Mouse (Mus musculus) hindbrain, embryonic 10.5 days (tissue): ENCODE data around the gene Bpgm. TPM values are rescaled to one million over a fixed set of nuclear protein-coding genes. Genes with fewer than 3 reads are reported as not detected.

ENCODE experiments used
- DNase-seq: peaks from one replicate; pipeline ENCODE4 v3.0.0-alpha.2; 2017; ENCODE audit warnings: low spot score
- H3K27ac ChIP-seq: fragments of 300-500 bp; sonication (generic); 2 replicates; pipeline ENCODE4 v1.5.1; 2016; ENCODE audit warnings: mild to moderate bottlenecking, moderate library complexity
- H3K27me3 ChIP-seq: fragments of 300-500 bp; sonication (generic); 2 replicates; pipeline ENCODE4 v1.6.1; 2016; ENCODE audit warnings: mild to moderate bottlenecking; ENCODE audit not compliant: poor library complexity, insufficient read depth, severe bottlenecking
- H3K36me3 ChIP-seq: fragments of 300-500 bp; sonication (generic); 2 replicates; pipeline ENCODE4 v1.6.1; 2016; ENCODE audit warnings: mild to moderate bottlenecking, moderate library complexity
- H3K4me1 ChIP-seq: fragments of 300-500 bp; sonication (generic); replicated peaks from 2 replicates; pipeline ENCODE4 v1.6.1; 2016; ENCODE audit warnings: mild to moderate bottlenecking
- H3K4me3 ChIP-seq: fragments of 300-500 bp; sonication (generic); 2 replicates; pipeline ENCODE4 v1.5.1; 2016; ENCODE audit warnings: mild to moderate bottlenecking, moderate library complexity
- H3K9me3 ChIP-seq: fragments of 300-500 bp; sonication (generic); 2 replicates; pipeline ENCODE4 v1.6.1; 2016; ENCODE audit warnings: mild to moderate bottlenecking, moderate library complexity
- WGBS: fragments of 180-500 bp; shearing (Covaris S2); methylation state at CpG from one replicate; pipeline ENCODE4 v1.1.7; 2016; 5-methylcytosine and 5-hydroxymethylcytosine counted together
- polyA plus RNA-seq: library from polyadenylated mRNA; unstranded; fragments of >200 nt; fragmentation: Nextera tagmentation; extraction: Ambion mirVana; gene quantifications from 2 replicates; pipeline ENCODE4 v1.2.1, GENCODE M21; 2016

The Bpgm gene
- polyA plus RNA-seq, 1 experiment from 2014 or later, result 72.7 TPM

DNA sequence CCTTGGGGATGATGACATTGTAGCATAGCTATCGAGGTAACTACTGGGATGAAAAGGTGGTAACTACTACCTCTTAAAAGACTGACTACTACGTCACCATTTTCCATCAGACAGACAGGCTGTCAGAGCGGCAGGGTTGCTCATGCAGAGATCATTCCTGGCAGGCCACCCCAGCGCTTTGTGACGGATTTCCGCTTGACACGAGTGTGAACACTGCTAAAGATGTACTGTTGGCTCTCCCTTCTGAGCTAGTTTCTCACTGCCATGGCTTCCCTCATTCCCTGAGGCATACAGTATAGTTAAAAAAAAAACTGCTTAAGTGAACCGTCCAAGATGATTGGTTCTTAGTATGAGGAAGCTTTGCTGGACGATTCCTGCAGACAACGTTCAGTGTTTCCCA lies 69.3 kb downstream of the Bpgm start:
- no peak overlapping the region for H3K4me3 ChIP-seq
- no peak overlapping the region for H3K27ac ChIP-seq
- no peaks in the 10 kb centered on the region for H3K36me3 ChIP-seq
- DNase-seq, result no peak
- H3K9me3 ChIP-seq, result no peaks in the 10 kb centered on the region
- no peaks in the 10 kb centered on the region for H3K27me3 ChIP-seq
- 81% methylated on average over 10 of the region's 10 CpGs for WGBS
- H3K4me1 ChIP-seq, result peaks cover 20% of the 10 kb centered on the region

- peak overlapping the region; percentile 54; the same call in 1 of the 2 replicates for H3K27ac ChIP-seq
Measured at GRCm38 (mm10) chr6:34548406-34548990, 72.5 kb downstream of the Bpgm start.

DNA sequence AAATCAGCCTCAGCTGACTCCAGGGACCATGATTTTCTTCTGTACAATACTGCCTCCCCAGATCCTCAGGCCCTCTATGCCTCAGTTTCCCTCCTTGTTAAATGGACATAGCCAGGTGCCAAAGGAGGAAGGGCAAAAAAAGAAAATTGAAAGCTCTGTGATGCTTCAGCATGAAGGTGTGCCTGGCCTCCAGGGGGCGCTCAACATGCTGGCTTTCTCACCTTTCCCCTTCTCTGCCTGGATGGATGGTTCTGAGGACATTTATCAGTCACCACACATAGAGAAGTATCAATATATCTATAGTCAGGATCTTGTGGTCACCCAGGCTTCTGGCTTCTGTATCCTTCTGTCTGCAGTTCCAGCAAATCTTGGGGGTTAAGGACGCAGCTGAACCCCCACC lies 73.0 kb downstream of the Bpgm start:
- Histone ChIP-seq H3K9me3 (no peaks in the 10 kb centered on the region), H3K4me3 (no peak overlapping the region), H3K27me3 (no peaks in the 10 kb centered on the region), H3K36me3 (no peaks in the 10 kb centered on the region), H3K27ac (no peak overlapping the region), H3K4me1 (peaks cover 11% of the 10 kb centered on the region)
- DNase-seq, result peak; percentile 57
- 35% methylated on average over 2 of the region's 2 CpGs for WGBS

More at GRCm38 (mm10) chr6:34548406-34548990, 72.5 kb downstream of the Bpgm start:
- Histone ChIP-seq H3K9me3 (no peaks in the 10 kb centered on the region), H3K36me3 (no peaks in the 10 kb centered on the region), H3K4me1 (peaks cover 16% of the 10 kb centered on the region), H3K27me3 (no peaks in the 10 kb centered on the region), H3K4me3 (no peak overlapping the region)
- no peak for DNase-seq
- WGBS, result 53% methylated on average over 13 of the region's 13 CpGs

- Histone ChIP-seq H3K9me3 (no peaks in the 10 kb centered on the region), H3K27me3 (no peaks in the 10 kb centered on the region), H3K27ac (no peak overlapping the region), H3K4me1 (peaks cover 10% of the 10 kb centered on the region; the same call in 1 of the 2 replicates), H3K36me3 (no peaks in the 10 kb centered on the region), H3K4me3 (no peak overlapping the region)
- DNase-seq, result no peak
- WGBS, result 79% methylated on average over 4 of the region's 4 CpGs
Measured at GRCm38 (mm10) chr6:34552489-34553157, 76.6 kb downstream of the Bpgm start.

DNA sequence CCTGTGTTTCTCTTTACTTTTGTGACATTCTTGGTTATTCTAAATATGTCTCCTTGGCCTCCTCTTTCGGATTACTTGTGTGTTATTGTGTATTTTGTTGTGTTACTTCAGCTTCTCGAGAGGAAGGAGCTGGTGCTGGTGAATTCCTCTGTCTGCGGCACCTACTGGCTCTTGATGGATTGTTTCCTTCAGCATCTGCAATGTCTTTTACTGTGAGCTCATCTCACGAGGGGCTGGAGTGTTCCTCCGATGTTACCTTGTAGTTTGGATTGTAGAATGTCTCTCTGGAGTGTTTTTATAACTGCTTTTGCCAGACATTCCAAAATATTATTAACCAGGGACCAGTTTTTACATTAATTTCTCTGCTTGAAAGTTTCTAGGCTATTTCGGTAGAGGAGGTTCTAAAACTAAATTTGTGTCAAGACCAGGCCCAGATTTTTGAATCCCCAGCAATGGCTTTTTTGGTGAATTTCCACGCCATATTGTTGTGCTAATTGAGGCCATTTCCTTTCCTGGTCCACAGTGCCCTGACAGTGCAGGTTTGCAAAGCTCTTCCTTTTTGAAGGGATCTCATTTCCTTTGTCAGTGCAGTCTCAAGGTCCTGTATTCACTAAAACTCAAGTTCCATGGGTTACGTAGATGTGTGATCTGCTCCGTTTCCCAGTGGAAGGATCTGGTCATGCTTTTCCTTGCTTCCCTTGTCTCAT lies 78.4 kb downstream of the Bpgm start:
- no peak overlapping the region for H3K27ac ChIP-seq
- H3K4me1 ChIP-seq, result peaks cover 8% of the 10 kb centered on the region
- H3K27me3 ChIP-seq, result no peaks in the 10 kb centered on the region
- no peaks in the 10 kb centered on the region for H3K36me3 ChIP-seq
- H3K4me3 ChIP-seq, result no peak overlapping the region
- 75% methylated on average over 9 of the region's 9 CpGs for WGBS
- H3K9me3 ChIP-seq, result no peaks in the 10 kb centered on the region
- no peak for DNase-seq

Other genes with a start within 250 kb of the Bpgm start
- 287 and 330 TPM in 2 replicates for gene Akr1b3, start 158.7 kb upstream of the Bpgm start, polyA plus RNA-seq
- 27.2 and 29.1 TPM in 2 replicates for gene Akr1b8, start 122.1 kb upstream of the Bpgm start, polyA plus RNA-seq
- 16.7 and 18.7 TPM in 2 replicates for gene Akr1b10, start 92.0 kb upstream of the Bpgm start, polyA plus RNA-seq
- gene Akr1b7, start 63.9 kb upstream of the Bpgm start, polyA plus RNA-seq, result not detected in 2 replicates
- 117 and 144 TPM in 2 replicates for gene Cald1, start 122.3 kb downstream of the Bpgm start, polyA plus RNA-seq